Mouse (Mus musculus) embryonic facial prominence, embryonic 12.5 days (tissue): ENCODE data around the gene Cmtm5. TPM values are rescaled to one million over a fixed set of nuclear protein-coding genes. Genes with fewer than 3 reads are reported as not detected.
"Not testable (repeated sequence)": the region's sequence is repeated elsewhere in the genome, so short reads cannot be mapped to it uniquely, and the experiment has no call there.

ENCODE experiments used
- ATAC-seq: fragments of 200-750 bp; cut with Nextera tagmentation; 2 replicates; pipeline ENCODE4 v1.8.0; 2017; ENCODE audit not compliant: insufficient number of reproducible peaks, insufficient read depth, low FRiP score, low TSS enrichment
- H3K27ac ChIP-seq: fragments of 300-500 bp; sonication (generic); 2 replicates; pipeline ENCODE4 v1.5.1; 2016; ENCODE audit warnings: mild to moderate bottlenecking
- H3K27me3 ChIP-seq: fragments of 300-500 bp; sonication (generic); 2 replicates; pipeline ENCODE4 v1.6.1; 2016; ENCODE audit warnings: mild to moderate bottlenecking, moderate library complexity
- H3K36me3 ChIP-seq: fragments of 300-500 bp; sonication (generic); 2 replicates; pipeline ENCODE4 v1.6.1; 2016; ENCODE audit warnings: mild to moderate bottlenecking
- H3K4me1 ChIP-seq: fragments of 300-500 bp; sonication (generic); 2 replicates; pipeline ENCODE4 v1.6.1; 2016
- H3K4me2 ChIP-seq: fragments of 300-500 bp; sonication (generic); replicated peaks from 2 replicates; pipeline ENCODE4 v1.6.1; 2016; ENCODE audit warnings: mild to moderate bottlenecking, moderate library complexity
- H3K4me3 ChIP-seq: fragments of 300-500 bp; sonication (generic); 2 replicates; pipeline ENCODE4 v1.5.1; 2016; ENCODE audit warnings: mild to moderate bottlenecking
- H3K9ac ChIP-seq: fragments of 300-500 bp; sonication (generic); 2 replicates; pipeline ENCODE4 v1.6.1; 2016; ENCODE audit warnings: mild to moderate bottlenecking, moderate library complexity
- H3K9me3 ChIP-seq: fragments of 300-500 bp; sonication (generic); 2 replicates; pipeline ENCODE4 v1.6.1; 2016; ENCODE audit warnings: mild to moderate bottlenecking, moderate library complexity
- WGBS: fragments of 180-500 bp; shearing (Covaris S2); methylation state at CpG from one replicate; pipeline ENCODE4 v1.1.7; 2016; 5-methylcytosine and 5-hydroxymethylcytosine counted together
- polyA plus RNA-seq: library from polyadenylated mRNA; unstranded; fragments of >200 nt; fragmentation: Nextera tagmentation; extraction: Ambion mirVana; gene quantifications from 2 replicates; pipeline ENCODE4 v1.2.1, GENCODE M21; 2016

Cmtm5 gene
- polyA plus RNA-seq, 1 experiment from 2014 or later = 6.2 TPM

DNA sequence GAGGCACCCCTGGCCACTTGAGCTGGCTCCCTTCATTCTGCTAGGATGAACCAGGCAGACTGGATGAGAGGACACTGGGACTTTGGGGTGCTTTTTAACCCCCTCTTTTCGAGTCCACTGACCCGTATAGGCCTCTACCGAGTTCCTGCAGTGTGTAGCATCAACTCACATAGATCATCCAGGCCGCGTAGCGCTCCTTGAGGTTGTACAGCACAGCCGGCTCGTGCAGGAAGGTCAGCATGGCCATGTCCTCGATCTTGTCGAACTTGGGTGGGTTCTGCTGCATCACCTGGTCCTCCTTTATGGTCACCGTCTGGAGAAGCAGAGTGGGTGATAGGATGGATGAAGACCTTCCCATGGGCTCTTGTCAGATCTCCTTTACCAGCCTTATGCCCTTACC lies 27.7 kb downstream of the Cmtm5 start:
- no peak overlapping the region for H3K27ac ChIP-seq
- H3K4me2 ChIP-seq = no peak overlapping the region
- no peaks in the 10 kb centered on the region for H3K4me1 ChIP-seq
- H3K36me3 ChIP-seq = no peaks in the 10 kb centered on the region
- no peak overlapping the region for H3K4me3 ChIP-seq
- H3K9me3 ChIP-seq = no peaks in the 10 kb centered on the region
- H3K9ac ChIP-seq = no peak overlapping the region
- H3K27me3 ChIP-seq = no peaks in the 10 kb centered on the region
- ATAC-seq = no peak
- 88% methylated on average over 11 of the region's 11 CpGs for WGBS

DNA sequence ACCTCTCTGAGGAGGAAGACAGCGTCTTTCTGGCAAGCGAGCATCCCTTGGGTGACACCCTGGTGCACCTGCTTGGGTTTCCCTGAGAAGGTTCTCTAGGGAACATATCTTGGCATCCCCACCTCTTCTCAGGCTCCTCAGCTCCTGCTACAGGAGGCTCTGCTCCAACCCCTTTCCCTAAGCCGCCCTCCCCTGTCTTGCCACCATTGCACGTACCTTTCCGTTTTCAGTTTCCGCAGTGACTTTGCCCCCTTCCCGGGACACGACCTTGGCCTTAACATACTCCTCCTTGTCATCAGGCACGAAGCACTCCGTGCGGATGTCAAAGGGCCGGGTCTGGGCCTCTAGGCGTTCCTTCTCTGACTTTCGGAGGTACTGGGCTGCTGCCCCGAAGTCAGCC lies 29.0 kb downstream of the Cmtm5 start:
- Histone ChIP-seq H3K4me3 (no peak overlapping the region), H3K4me2 (no peak overlapping the region), H3K4me1 (no peaks in the 10 kb centered on the region), H3K9me3 (no peaks in the 10 kb centered on the region), H3K9ac (no peak overlapping the region), H3K27me3 (no peaks in the 10 kb centered on the region), H3K36me3 (no peaks in the 10 kb centered on the region), H3K27ac (no peak overlapping the region)
- no peak for ATAC-seq
- WGBS = 82% methylated on average over 15 of the region's 15 CpGs

DNA sequence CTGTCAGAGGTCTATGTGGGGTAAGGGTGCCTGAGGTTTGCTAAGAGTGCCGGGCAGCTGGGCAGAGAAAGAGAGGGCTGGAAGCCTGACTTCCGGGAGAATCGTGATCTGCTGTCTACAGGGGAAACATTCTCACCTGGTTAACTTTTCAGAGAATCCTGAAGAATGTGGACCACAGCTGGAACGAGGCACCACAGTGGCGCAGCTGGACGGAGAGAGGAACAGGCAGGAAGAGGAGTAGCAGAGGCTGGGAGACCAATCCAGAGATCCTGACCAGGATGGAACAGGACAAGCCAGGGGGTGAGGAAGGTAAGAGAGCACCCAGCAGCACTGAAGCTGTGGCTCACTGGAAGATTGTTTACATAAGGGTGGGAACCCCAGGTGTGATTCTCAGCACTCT lies 29.6 kb downstream of the Cmtm5 start:
- 66% methylated on average over 6 of the region's 6 CpGs for WGBS

DNA sequence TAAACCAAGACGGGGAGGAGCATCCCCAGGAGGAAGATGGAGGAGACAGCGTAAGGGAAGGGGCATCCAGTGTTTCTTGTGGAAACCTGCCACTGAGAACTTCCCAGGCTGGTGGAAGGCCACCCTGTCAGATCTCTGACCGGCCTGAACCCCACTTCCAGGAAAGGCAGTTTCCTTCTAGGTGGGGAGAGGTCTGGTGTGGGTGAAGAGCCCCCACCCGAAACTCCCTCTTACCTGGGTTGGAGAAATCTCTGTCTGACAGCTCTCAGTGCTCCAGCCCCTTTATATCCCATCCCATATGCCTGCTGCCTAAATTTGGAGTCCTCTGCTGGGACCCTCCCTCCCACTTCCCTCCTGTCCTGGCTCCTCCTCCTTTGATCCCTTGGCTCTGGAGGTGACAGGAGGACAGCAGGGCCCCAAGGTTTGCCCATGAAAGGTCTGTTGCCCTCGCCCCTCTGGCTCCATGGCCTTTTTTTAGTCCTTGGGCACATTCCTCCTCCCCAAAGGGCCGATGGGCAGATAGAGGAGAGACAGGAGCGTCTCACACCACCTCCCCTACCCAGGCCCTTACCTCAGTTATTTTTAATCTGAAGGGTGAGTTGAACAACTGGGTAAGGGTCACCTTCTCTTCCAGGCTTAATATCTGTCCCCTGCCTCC lies 30.4 kb downstream of the Cmtm5 start, which contains the start of gene Myh6:
Gene Myh6 (minus strand): TSS at position 608 of the 658 bp plus-strand sequence.
- Histone ChIP-seq H3K9me3 (no peaks in the 10 kb centered on the region), H3K4me2 (no peak within 1 kb of the TSS), H3K27ac (no peak within 1 kb of the TSS), H3K4me1 (no peaks in the 10 kb centered on the region), H3K4me3 (no peak within 1 kb of the TSS), H3K9ac (no peak within 1 kb of the TSS), H3K36me3 (no peaks in the 10 kb centered on the region), H3K27me3 (no peaks in the 10 kb centered on the region)
- no peak for ATAC-seq
- 67% methylated on average over 7 of the region's 7 CpGs for whole genome bisulfite sequencing

More for the DNA sequence above, 29.6 kb downstream of the Cmtm5 start:
- Histone ChIP-seq H3K36me3 (no peaks in the 10 kb centered on the region), H3K27me3 (no peaks in the 10 kb centered on the region), H3K4me1 (no peaks in the 10 kb centered on the region), H3K9ac (no peak overlapping the region), H3K9me3 (no peaks in the 10 kb centered on the region), H3K4me3 (no peak overlapping the region), H3K27ac (no peak overlapping the region), H3K4me2 (no peak overlapping the region)
- no peak for ATAC-seq

DNA sequence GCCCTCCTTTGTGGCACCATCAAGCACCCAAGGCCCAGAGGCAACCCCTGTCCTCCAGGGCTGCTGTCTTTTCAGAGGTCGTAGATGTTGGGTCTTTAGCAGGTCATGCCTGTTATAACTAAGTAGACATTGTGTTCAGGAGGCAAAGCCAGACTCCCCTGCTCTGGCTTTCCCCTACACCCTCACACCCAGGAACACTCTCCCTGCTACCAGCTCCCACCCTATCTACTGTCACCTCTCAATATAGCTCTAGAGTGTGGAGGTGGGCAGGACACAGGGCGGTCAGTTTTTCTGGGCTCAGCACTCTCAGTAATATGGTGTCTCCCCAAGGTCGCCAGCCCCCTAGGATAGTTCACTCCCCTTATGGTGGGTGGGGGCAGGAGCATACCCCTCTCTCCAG lies 31.8 kb downstream of the Cmtm5 start:
- H3K27ac ChIP-seq = no peak overlapping the region
- ATAC-seq = no peak
- WGBS = 76% methylated on average over 3 of the region's 3 CpGs

DNA sequence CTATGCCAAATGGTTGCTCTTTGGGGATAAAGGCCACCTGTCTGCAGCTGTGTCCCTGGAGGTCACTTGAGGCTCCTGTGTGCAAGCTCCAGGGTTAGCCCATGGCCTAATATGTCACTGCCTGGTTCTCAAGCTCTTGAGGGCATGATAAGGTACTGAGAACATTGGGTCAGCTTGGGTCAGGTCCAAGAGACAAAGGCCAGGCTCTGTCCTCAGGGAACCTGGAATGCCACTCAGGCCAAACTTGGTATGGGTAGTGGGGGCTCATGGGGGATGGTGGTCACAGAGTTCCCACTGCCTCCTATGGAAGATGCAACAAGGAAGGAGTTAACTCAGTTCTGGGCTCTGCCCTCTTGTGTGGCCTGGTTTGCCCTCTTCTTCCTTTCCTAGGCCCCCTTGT lies 32.3 kb downstream of the Cmtm5 start:
- H3K9ac ChIP-seq = no peak overlapping the region
- H3K36me3 ChIP-seq = no peaks in the 10 kb centered on the region
- no peak overlapping the region for H3K4me3 ChIP-seq
- H3K4me2 ChIP-seq = no peak overlapping the region
- no peak overlapping the region for H3K27ac ChIP-seq
- no peaks in the 10 kb centered on the region for H3K27me3 ChIP-seq
- H3K4me1 ChIP-seq = no peaks in the 10 kb centered on the region
- H3K9me3 ChIP-seq = no peaks in the 10 kb centered on the region
- ATAC-seq = no peak

More for the DNA sequence above, 31.8 kb downstream of the Cmtm5 start:
- no peaks in the 10 kb centered on the region for H3K4me1 ChIP-seq
- H3K9ac ChIP-seq = no peak overlapping the region
- H3K9me3 ChIP-seq = no peaks in the 10 kb centered on the region
- no peak overlapping the region for H3K4me2 ChIP-seq
- no peaks in the 10 kb centered on the region for H3K27me3 ChIP-seq
- no peaks in the 10 kb centered on the region for H3K36me3 ChIP-seq
- no peak overlapping the region for H3K4me3 ChIP-seq

DNA sequence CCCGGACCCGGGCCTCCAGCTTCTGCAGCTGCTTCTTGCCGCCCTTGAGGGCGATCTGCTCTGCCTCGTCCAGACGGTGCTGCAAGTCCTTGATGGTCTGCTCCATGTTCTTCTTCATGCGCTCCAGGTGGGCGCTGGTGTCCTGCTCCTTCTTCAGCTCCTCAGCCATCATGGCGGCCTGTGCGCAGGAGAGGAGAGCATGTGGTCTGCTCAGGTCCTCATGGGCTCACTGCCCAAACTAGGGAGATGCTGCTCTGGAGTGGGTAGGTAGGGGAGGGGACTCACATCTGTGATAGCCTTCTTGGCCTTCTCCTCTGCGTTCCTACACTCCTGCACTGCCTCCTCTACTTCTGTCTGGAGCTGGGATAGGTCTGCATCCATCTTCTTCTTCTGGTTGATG lies 36.7 kb downstream of the Cmtm5 start:
- ATAC-seq, H3K4me1 ChIP-seq, H3K4me2 ChIP-seq, H3K9ac ChIP-seq, H3K4me3 ChIP-seq, H3K9me3 ChIP-seq, H3K27me3 ChIP-seq, H3K27ac ChIP-seq, H3K36me3 ChIP-seq: not testable (repeated sequence)
- 91% methylated on average over 11 of the region's 11 CpGs for WGBS

DNA sequence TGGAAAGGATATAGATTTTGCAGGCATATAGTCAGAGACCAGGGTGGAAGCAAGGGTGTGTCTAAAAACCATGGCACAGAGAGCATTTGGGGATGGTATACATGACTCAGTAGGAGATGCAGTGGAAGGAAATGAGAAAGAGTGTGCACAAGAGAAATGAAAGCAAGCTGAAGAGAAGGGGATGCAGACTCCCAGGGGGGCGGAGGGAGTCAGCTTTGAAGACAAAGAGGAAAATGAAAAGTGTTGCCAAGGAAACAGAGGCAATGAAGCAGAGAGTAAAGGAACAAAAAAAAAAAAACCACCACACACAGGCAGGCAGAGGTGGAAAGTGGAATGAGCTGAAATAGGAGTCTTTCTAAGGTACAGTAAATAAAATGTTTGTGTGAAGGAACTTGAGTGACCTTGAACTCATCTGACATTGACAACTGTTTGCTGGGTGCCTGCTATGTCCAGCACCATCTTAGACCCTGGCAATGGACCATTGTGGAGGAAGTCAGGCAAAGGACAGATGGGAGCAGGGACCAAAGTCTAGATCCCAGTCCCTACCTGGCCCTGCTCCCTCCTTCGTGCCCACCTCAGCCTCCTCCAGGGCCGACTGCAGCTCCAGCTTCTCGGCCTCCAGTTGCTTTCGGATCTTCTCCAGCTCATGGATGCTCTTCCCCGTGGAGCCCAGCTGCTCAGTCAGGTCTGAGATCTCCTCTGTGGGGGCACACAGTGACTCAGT lies 38.2 kb downstream of the Cmtm5 start:
- H3K27ac ChIP-seq = no peak overlapping the region
- H3K9ac ChIP-seq = no peak overlapping the region
- no peak overlapping the region for H3K4me2 ChIP-seq
- no peaks in the 10 kb centered on the region for H3K36me3 ChIP-seq
- WGBS = 83% methylated on average over 6 of the region's 6 CpGs
- no peaks in the 10 kb centered on the region for H3K27me3 ChIP-seq
- H3K9me3 ChIP-seq = no peaks in the 10 kb centered on the region
- no peaks in the 10 kb centered on the region for H3K4me1 ChIP-seq
- no peak for ATAC-seq
- no peak overlapping the region for H3K4me3 ChIP-seq

DNA sequence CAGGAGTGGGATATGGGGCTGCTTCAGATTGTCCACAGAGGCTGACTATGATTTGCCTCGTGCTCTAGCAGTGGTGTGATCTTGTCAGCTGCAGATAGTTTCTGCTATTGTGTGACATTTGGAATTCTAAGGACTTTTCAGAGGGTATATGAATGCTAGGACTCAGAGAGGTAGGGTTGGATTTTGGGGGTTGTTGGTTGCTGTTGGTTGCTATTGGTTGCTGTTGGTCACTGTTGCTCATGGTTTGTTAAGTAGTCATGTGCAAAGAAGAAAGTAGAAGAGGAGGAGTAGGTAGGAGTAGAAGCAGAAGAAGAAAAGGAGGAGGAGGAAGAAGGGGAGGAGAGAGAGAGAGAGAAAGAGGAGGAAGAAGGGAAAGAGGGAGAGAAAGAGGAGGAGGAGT lies 40.6 kb downstream of the Cmtm5 start, which contains the start of gene Gm17428:
Gene Gm17428 (plus strand): TSS at position 301 of the 400 bp plus-strand sequence.
- H3K9me3 ChIP-seq = no peaks in the 10 kb centered on the region
- H3K27me3 ChIP-seq = no peaks in the 10 kb centered on the region
- WGBS = 73% methylated on average over 1 of the region's 1 CpGs
- H3K4me1 ChIP-seq = no peaks in the 10 kb centered on the region
- H3K4me2 ChIP-seq = no peak within 1 kb of the TSS
- no peak within 1 kb of the TSS for H3K4me3 ChIP-seq
- H3K36me3 ChIP-seq = no peaks in the 10 kb centered on the region
- ATAC-seq = no peak
- no peak within 1 kb of the TSS for H3K9ac ChIP-seq
- H3K27ac ChIP-seq = no peak within 1 kb of the TSS

DNA sequence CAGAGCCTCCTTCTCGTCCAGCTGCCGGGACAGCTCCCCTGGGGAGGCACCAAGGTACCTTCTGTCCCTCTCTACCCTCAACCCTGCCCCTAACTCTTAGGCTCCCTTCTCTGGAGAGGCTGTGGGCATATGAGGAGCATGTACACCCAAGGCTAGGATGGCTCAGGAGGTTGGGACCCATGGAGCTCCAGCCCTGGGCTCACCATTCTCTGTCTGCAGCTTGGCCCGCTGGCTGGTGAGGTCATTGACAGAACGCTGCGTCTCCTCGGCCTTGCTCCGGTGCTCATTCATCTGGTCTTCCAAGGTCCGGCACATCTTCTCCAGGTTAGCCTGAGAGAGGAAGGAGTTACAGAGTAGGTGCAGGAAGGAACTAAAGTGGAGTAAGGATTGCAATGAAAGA lies 42.6 kb downstream of the Cmtm5 start:
- Histone ChIP-seq H3K4me3 (no peak overlapping the region), H3K4me2 (no peak overlapping the region), H3K4me1 (no peaks in the 10 kb centered on the region), H3K36me3 (no peaks in the 10 kb centered on the region), H3K27ac (no peak overlapping the region), H3K27me3 (no peaks in the 10 kb centered on the region), H3K9me3 (no peaks in the 10 kb centered on the region), H3K9ac (no peak overlapping the region)
- no peak for ATAC-seq
- 85% methylated on average over 8 of the region's 8 CpGs for WGBS

DNA sequence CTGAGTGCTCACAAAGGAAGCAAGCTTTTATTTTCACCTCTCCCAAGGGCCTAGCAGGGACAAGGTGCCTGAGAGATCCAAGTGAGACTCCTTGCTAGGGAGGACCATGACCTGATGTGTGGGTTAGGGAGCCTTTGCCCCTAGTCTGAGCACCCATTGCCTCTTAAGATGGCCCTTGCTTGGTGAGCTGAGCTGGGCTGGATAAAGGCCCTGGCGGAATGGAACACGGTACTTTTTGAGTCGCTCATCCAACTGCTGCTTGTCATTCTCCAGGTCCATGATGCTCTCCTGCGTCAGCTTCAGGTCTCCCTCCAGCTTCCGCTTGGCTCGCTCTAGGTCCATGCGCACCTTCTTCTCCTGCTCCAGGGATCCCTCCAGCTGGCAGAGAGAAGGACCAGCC lies 45.9 kb downstream of the Cmtm5 start:
- 95% methylated on average over 7 of the region's 7 CpGs for WGBS
- no peaks in the 10 kb centered on the region for H3K9me3 ChIP-seq
- no peak overlapping the region for H3K9ac ChIP-seq
- H3K27ac ChIP-seq = no peak overlapping the region
- no peak for ATAC-seq
- 0 out of 2 replicates have a peak, but pooled peaks cover 4% of the 10 kb centered on the region for H3K27me3 ChIP-seq
- no peak overlapping the region for H3K4me3 ChIP-seq
- H3K4me1 ChIP-seq = no peaks in the 10 kb centered on the region
- no peaks in the 10 kb centered on the region for H3K36me3 ChIP-seq
- H3K4me2 ChIP-seq = no peak overlapping the region

DNA sequence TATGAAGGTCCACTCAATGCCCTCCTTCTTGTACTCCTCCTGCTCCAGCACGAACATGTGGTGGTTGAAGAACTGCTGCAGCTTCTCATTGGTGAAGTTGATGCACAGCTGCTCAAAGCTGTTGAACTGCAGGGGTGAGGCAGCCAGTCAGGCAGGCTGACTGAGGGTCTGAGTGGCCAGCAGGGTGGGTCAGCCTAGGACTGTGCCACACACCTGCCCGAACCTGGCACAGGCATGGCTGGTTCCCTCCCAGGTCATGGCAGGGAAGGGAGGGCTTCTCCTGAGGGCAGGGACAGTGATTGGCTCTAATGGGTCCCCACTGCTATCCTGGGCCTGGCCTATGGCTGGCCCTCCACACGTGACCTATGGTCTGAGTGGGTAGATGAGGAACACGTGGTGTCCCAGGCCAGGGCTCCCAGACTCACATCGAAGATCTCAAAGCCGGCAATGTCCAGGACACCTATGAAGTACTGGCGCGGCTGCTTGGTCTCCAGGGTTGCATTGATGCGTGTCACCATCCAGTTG lies 52.4 kb downstream of the Cmtm5 start:
- H3K4me3 ChIP-seq, H3K27me3 ChIP-seq, H3K27ac ChIP-seq, H3K9ac ChIP-seq, H3K9me3 ChIP-seq, ATAC-seq, H3K4me2 ChIP-seq, H3K4me1 ChIP-seq, H3K36me3 ChIP-seq: not testable (repeated sequence)
- WGBS = 86% methylated on average over 9 of the region's 9 CpGs
